Mouse (Mus musculus) embryonic fibroblast, embryonic 13.5 days (primary cell): ENCODE data around the gene Dvl2.

Source experiments
- CTCF ChIP-seq: IDR thresholded peaks from 2 replicates; pipeline ENCODE4 v1.5.1; 2011; ENCODE audit warnings: mild to moderate bottlenecking, control low read depth, low read length, moderate library complexity, borderline replicate concordance; ENCODE audit not compliant: insufficient read depth
- POLR2A ChIP-seq: IDR thresholded peaks from 2 replicates; pipeline ENCODE4 v1.6.1; 2011; ENCODE audit warnings: low read depth, mild to moderate bottlenecking, control low read depth, low read length, moderate library complexity

- TF ChIP-seq CTCF (no peak), POLR2A (no peak)
These were observed 20.6 kb upstream of the Dvl2 start for GRCm38 (mm10) chr11:69979827-69980195.
